ENCODE assay signal across 18 mouse cellular contexts in genomic region chr4:140614145-140614544, GRCm38 (mm10). TPM values are rescaled to one million over a fixed set of nuclear protein-coding genes. Genes with fewer than 3 reads are reported as not detected.
DNase-seq lines count a peak whose midpoint lies in the region; ATAC-seq and TF ChIP-seq lines count a peak whose summit lies in the region.
"Had no signal": no experiment of that assay in that cellular context is flagged by ENCODE, and none has a peak within 500 bp of the region (broad histone marks: within the 10 kb centered on the region; RNA-seq: fewer than 3 reads in every experiment).

No protein-coding gene starts in this region.

- H3K36me3 ChIP-seq in hindbrain, embryonic 10.5 days = peaks cover 66% of the 10 kb centered on the region
- H3K36me3 ChIP-seq in hindbrain, embryonic 16.5 days (ENCODE audit: control insufficient read depth, insufficient read depth, low read length) = no peaks in the 10 kb centered on the region
- H3K36me3 ChIP-seq in kidney, embryonic 15.5 days = peaks cover 21% of the 10 kb centered on the region
- H3K36me3 ChIP-seq in midbrain, embryonic 15.5 days (replicated peaks) = peaks cover 11% of the 10 kb centered on the region; the same call in 1 of the 2 replicates
- peaks cover 18% of the 10 kb centered on the region for H3K36me3 ChIP-seq in midbrain, postnatal 0 days (ENCODE audit: insufficient read depth, low read length)

- H3K4me1 ChIP-seq in hindbrain, embryonic 10.5 days (replicated peaks) = peaks cover 70% of the 10 kb centered on the region
- peaks cover 10% of the 10 kb centered on the region for H3K4me1 ChIP-seq in hindbrain, embryonic 16.5 days (ENCODE audit: control insufficient read depth, insufficient read depth, low read depth, low read length)
- peaks cover 77% of the 10 kb centered on the region for H3K4me1 ChIP-seq in kidney, embryonic 15.5 days
- H3K4me1 ChIP-seq in midbrain, embryonic 15.5 days = peaks cover 19% of the 10 kb centered on the region
- peaks cover 4% of the 10 kb centered on the region; the same call in 1 of the 2 replicates for H3K4me1 ChIP-seq in midbrain, postnatal 0 days (ENCODE audit: insufficient read depth, low read length)

- no peak for ATAC-seq in hindbrain, embryonic 16.5 days
- ATAC-seq in kidney, embryonic 15.5 days (replicated peaks; ENCODE audit: low FRiP score) = no peak
- no peak for ATAC-seq in midbrain, embryonic 15.5 days (replicated peaks)
- ATAC-seq in midbrain, postnatal 0 days (ENCODE audit: low FRiP score) = no peak
- ATAC-seq: forebrain, embryonic 13.5 days had no signal

- peak overlapping the region; percentile 42; the same call in 1 of the 2 replicates for H3K27ac ChIP-seq in hindbrain, embryonic 10.5 days
- no peak overlapping the region for H3K27ac ChIP-seq in hindbrain, embryonic 16.5 days (ENCODE audit: low read depth, low read length)
- H3K27ac ChIP-seq in kidney, embryonic 15.5 days = peak overlapping the region; percentile 41
- H3K27ac ChIP-seq in midbrain, embryonic 15.5 days = 0 out of 2 replicates have a peak overlapping the region, but pooled peaks have one; percentile 5
- no peak overlapping the region for H3K27ac ChIP-seq in midbrain, postnatal 0 days (ENCODE audit: low read depth, low read length)
- H3K27ac ChIP-seq: embryonic facial prominence, embryonic 13.5 days; forebrain, embryonic 13.5 days; gastrocnemius, adult 2 months; hindbrain, embryonic 15.5 days had no signal

- H3K9me3 ChIP-seq in hindbrain, embryonic 10.5 days = no peaks in the 10 kb centered on the region
- no peaks in the 10 kb centered on the region for H3K9me3 ChIP-seq in hindbrain, embryonic 16.5 days (ENCODE audit: control insufficient read depth, low read length)
- H3K9me3 ChIP-seq in kidney, embryonic 15.5 days (replicated peaks) = no peaks in the 10 kb centered on the region
- H3K9me3 ChIP-seq in midbrain, embryonic 15.5 days = no peaks in the 10 kb centered on the region
- no peaks in the 10 kb centered on the region for H3K9me3 ChIP-seq in midbrain, postnatal 0 days (ENCODE audit: low read length)
- H3K9me3 ChIP-seq: embryonic facial prominence, embryonic 13.5 days; forebrain, embryonic 13.5 days; heart, embryonic 12.5 days; hindbrain, embryonic 15.5 days had no signal

- no peaks in the 10 kb centered on the region for H3K27me3 ChIP-seq in hindbrain, embryonic 10.5 days (ENCODE audit: insufficient read depth, poor library complexity, severe bottlenecking)
- no peaks in the 10 kb centered on the region for H3K27me3 ChIP-seq in hindbrain, embryonic 16.5 days (replicated peaks; ENCODE audit: control insufficient read depth, insufficient read depth, low read length)
- no peaks in the 10 kb centered on the region for H3K27me3 ChIP-seq in kidney, embryonic 15.5 days
- H3K27me3 ChIP-seq in midbrain, embryonic 15.5 days (replicated peaks) = no peaks in the 10 kb centered on the region
- H3K27me3 ChIP-seq in midbrain, postnatal 0 days (ENCODE audit: insufficient read depth, low read length) = no peaks in the 10 kb centered on the region
- H3K27me3 ChIP-seq: embryonic facial prominence, embryonic 13.5 days; forebrain, embryonic 13.5 days; heart, embryonic 12.5 days; hindbrain, embryonic 15.5 days had no signal

- 86% methylated on average over 6 of the region's 6 CpGs for WGBS in hindbrain, embryonic 10.5 days
- 87% methylated on average over 6 of the region's 6 CpGs for WGBS in hindbrain, embryonic 16.5 days
- 62% methylated on average over 6 of the region's 6 CpGs for WGBS in kidney, embryonic 15.5 days
- WGBS in midbrain, embryonic 15.5 days = 89% methylated on average over 6 of the region's 6 CpGs
- 84% methylated on average over 6 of the region's 6 CpGs for WGBS in midbrain, postnatal 0 days

- TF ChIP-seq CTCF in midbrain, postnatal 0 days (IDR thresholded peaks at IDR 0.05) = no peak

- no peak overlapping the region for H3K4me3 ChIP-seq in hindbrain, embryonic 10.5 days
- H3K4me3 ChIP-seq in hindbrain, embryonic 16.5 days (ENCODE audit: low read length) = no peak overlapping the region
- no peak overlapping the region for H3K4me3 ChIP-seq in kidney, embryonic 15.5 days (replicated peaks)
- H3K4me3 ChIP-seq in midbrain, embryonic 15.5 days = no peak overlapping the region
- H3K4me3 ChIP-seq in midbrain, postnatal 0 days (ENCODE audit: low read depth, low read length) = no peak overlapping the region
- H3K4me3 ChIP-seq: embryonic facial prominence, embryonic 13.5 days; forebrain, embryonic 13.5 days; gastrocnemius, adult 2 months; heart, embryonic 12.5 days; hindbrain, embryonic 15.5 days had no signal

- DNase-seq in hindbrain, embryonic 10.5 days (ENCODE audit: low spot score) = no peak
- no peak for DNase-seq in kidney, adult 11 months
- DNase-seq in midbrain, postnatal 0 days (ENCODE audit: low spot score) = no peak
- peak; percentile 53 for DNase-seq in ZHBTc4 (ENCODE audit: low read depth, low spot score)
- no peak for DNase-seq in lung, postnatal 14 days
- DNase-seq: adrenal gland, postnatal 10 days; cerebellum, adult 11 months; cerebellum, adult 8-10 months; cerebellum, postnatal 14 days; gastrocnemius, adult 2 months; gastrocnemius, postnatal 25 days had no signal

- no peak overlapping the region for H3K4me2 ChIP-seq in hindbrain, embryonic 16.5 days (ENCODE audit: low read length)
- H3K4me2 ChIP-seq in kidney, embryonic 15.5 days = no peak overlapping the region
- H3K4me2 ChIP-seq in midbrain, embryonic 15.5 days = no peak overlapping the region
- no peak overlapping the region for H3K4me2 ChIP-seq in midbrain, postnatal 0 days (ENCODE audit: low read depth, low read length, poor library complexity, severe bottlenecking)
- H3K4me2 ChIP-seq: embryonic facial prominence, embryonic 13.5 days; forebrain, embryonic 13.5 days; heart, embryonic 12.5 days; hindbrain, embryonic 15.5 days had no signal

- H3K9ac ChIP-seq in hindbrain, embryonic 16.5 days (ENCODE audit: low read depth, low read length) = no peak overlapping the region
- H3K9ac ChIP-seq in kidney, embryonic 15.5 days = no peak overlapping the region
- no peak overlapping the region for H3K9ac ChIP-seq in midbrain, embryonic 15.5 days
- no peak overlapping the region for H3K9ac ChIP-seq in midbrain, postnatal 0 days (replicated peaks; ENCODE audit: low read length, poor library complexity, severe bottlenecking)
- H3K9ac ChIP-seq: embryonic facial prominence, embryonic 13.5 days; forebrain, embryonic 13.5 days; heart, embryonic 12.5 days; hindbrain, embryonic 15.5 days had no signal

RNA-seq across cellular contexts. Expression of gene Arhgef10l, which starts 51.7 kb away (rescaled TPM):
- 23.7 and 32.3 TPM in 2 replicates for polyA plus RNA-seq in hindbrain, embryonic 10.5 days (2016; fragmentation: Nextera tagmentation; extraction: Ambion mirVana)
- 20.7 and 24.5 TPM in 2 replicates for polyA plus RNA-seq in hindbrain, embryonic 16.5 days (2015; fragmentation: Nextera tagmentation; extraction: Ambion mirVana)
- 20.3 and 20.7 TPM in 2 replicates for polyA plus RNA-seq in kidney, embryonic 15.5 days (2015; fragmentation: Nextera tagmentation; extraction: Ambion mirVana)
- 30.7 and 31.5 TPM in 2 replicates for polyA plus RNA-seq in midbrain, embryonic 15.5 days (2015; fragmentation: Nextera tagmentation; extraction: Ambion mirVana)
- total RNA-seq in midbrain, postnatal 0 days (2014; rRNA removed) = 68.7 and 81.1 TPM in 2 replicates
- polyA plus RNA-seq in midbrain, postnatal 0 days (2015; fragmentation: Nextera tagmentation; extraction: Ambion mirVana) = 20.7 and 23.1 TPM in 2 replicates

Comparison
In these comparisons a context has a peak if more than half of its experiments do, and no peak if none do; other contexts are left out.
1. H3K27ac ChIP-seq: peak in hindbrain, embryonic 10.5 days (single experiment), kidney, embryonic 15.5 days (single experiment) and midbrain, embryonic 15.5 days (single experiment); none in hindbrain, embryonic 16.5 days (single experiment) and midbrain, postnatal 0 days (single experiment).